Mouse (Mus musculus): ENCODE results near the gene Retnla.
"Not testable (repeated sequence)": the region's sequence is repeated elsewhere in the genome, so short reads cannot be mapped to it uniquely, and the experiment has no call there.

The Retnla gene

GRCm38 (mm10) chr16:48842266-48842665 lies at the start of gene Retnla:
Gene Retnla, plus strand, starts transcription at chr16:48842551.
- DNase-seq (ENCODE audit: extremely low read depth, low read depth, low spot score), result no peak

GRCm38 (mm10) chr16:48798285-48798684 lies 44.1 kb upstream of the Retnla start:
- no peak for DNase-seq (ENCODE audit: extremely low read depth, low read depth, low spot score)

GRCm38 (mm10) chr16:48799470-48799869 lies 42.9 kb upstream of the Retnla start:
- DNase-seq (ENCODE audit: extremely low read depth, low read depth, low spot score), result no peak

DNA sequence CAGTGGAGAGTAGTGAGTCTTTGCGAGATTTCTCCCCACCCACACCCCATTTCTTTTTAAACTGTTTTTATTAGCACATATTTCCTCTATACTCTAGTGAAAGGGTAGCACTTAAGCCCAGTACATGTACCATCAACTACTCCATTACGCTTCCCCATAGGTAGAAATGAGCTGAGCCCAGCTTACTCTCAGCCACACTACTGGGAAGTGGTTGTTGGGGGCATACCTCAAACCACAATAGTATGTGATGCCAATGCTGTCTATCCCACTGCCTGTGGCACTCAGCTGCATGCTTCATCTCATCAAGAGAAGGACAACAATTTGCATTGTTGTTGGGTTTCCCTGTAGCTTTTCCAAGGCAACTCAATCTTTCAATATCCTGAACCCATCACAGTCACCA lies 41.4 kb upstream of the Retnla start:
- no peak for DNase-seq (ENCODE audit: extremely low read depth, low read depth, low spot score)

GRCm38 (mm10) chr16:48805412-48805811 lies 36.9 kb upstream of the Retnla start:
- DNase-seq (ENCODE audit: extremely low read depth, low read depth, low spot score), result no peak

GRCm38 (mm10) chr16:48806521-48806920 lies 35.8 kb upstream of the Retnla start:
- DNase-seq (ENCODE audit: extremely low read depth, low read depth, low spot score), result no peak

- no peak for DNase-seq (ENCODE audit: extremely low read depth, low read depth, low spot score)
These were observed 33.0 kb upstream of the Retnla start for GRCm38 (mm10) chr16:48809374-48809773.

DNA sequence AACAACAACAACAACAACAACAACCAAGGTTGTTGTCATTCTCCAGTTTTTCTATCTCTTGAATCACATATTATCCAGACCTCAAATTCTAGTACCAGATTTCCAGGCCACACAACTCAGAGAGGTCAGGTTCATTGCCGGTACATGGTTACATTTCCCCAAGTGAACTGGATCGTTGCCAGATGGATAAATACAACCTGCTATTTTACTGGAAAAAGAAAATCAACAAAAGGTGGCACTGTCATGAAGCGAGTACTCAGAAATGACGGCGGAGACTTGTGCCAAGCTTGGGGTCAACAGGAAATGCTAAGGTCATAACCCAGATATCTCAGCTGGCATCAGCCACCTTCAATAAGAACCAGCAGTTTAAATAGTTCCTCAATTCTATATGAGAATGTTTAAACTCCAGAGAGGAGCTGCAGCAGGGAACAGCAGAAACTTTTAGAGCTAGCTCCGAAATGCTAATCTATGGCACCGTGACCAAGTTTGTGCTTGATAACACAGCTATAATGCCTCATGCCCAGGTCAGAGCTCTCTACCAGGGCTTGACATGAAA lies 30.4 kb upstream of the Retnla start:
- DNase-seq (ENCODE audit: extremely low read depth, low read depth, low spot score), result no peak

DNA sequence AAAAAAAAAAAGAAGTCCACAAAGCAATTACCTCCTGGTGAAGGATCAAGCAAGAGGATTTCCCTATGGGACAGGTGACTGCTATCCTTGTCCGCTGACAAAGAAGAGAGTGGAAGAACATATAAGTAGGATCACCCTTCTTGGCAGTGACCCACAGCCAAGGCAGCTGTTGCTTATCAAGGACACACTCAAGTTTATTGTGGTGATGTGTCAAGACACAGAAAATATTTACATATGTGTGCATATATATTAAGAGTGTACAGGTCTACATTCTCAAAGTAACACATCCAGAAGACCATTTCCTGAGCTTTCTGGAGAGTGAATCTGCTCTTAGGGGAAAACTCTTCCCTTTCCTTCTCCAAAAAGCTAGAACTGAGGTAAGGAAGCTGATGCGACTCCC lies 25.7 kb upstream of the Retnla start, which contains the start of gene Retnlb:
Retnlb (plus strand) TSS at position 162 of the 400 bp plus-strand sequence.
- no peak for DNase-seq (ENCODE audit: extremely low read depth, low read depth, low spot score)

- no peak for DNase-seq (ENCODE audit: extremely low read depth, low read depth, low spot score)
These were observed 23.8 kb upstream of the Retnla start for GRCm38 (mm10) chr16:48818524-48818923.

GRCm38 (mm10) chr16:48826474-48826873 lies 15.9 kb upstream of the Retnla start:
- no peak for DNase-seq (ENCODE audit: extremely low read depth, low read depth, low spot score)

DNA sequence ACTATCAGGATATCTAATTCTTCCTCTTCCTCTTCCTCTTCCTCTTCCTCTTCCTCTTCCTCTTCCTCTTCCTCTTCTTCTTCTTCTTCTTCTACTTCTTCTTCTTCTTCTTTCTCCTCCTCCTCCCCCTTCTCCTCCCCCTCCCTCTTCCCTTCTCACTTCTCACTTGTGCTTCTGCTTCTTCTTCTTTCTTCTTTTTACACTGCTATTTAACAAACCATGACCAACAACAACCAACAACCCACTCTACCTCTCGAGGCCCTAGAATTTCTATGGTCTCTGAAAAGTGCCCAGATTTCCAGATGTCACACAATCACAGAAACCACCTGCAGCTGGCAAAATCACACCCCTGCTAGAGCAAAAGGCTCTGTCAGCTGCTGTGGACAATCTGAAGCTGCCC lies 14.7 kb upstream of the Retnla start:
- DNase-seq (ENCODE audit: extremely low read depth, low read depth, low spot score), result no peak

- DNase-seq (ENCODE audit: extremely low read depth, low read depth, low spot score), result no peak
These were observed 13.3 kb upstream of the Retnla start for GRCm38 (mm10) chr16:48829060-48829459.

- DNase-seq (ENCODE audit: extremely low read depth, low read depth, low spot score), result no peak
These were observed 10.3 kb upstream of the Retnla start for GRCm38 (mm10) chr16:48832055-48832454.

DNA sequence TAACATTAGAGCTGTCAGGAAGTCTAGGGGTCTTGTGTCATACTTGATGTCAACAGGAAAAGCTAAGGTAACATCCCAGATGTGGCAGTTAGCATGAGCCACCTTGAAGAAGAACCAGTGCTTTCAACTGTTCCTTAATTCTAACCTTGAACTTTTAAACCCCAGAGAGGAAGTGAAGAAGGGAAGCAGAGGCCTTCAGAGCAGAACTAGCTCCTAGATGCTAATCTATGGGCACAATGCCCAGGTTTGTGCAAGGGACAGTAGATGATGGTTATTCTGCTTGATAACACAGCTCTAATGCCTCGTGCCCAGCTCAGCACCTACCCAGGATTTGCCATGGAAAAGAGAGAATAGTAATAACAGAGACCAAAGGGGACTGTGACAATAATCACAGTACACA lies 8.7 kb upstream of the Retnla start:
- DNase-seq (ENCODE audit: extremely low read depth, low read depth, low spot score), result not testable (repeated sequence)

- no peak for DNase-seq (ENCODE audit: extremely low read depth, low read depth, low spot score)
These were observed 1.5 kb downstream of the Retnla start for GRCm38 (mm10) chr16:48843671-48844386.

DNA sequence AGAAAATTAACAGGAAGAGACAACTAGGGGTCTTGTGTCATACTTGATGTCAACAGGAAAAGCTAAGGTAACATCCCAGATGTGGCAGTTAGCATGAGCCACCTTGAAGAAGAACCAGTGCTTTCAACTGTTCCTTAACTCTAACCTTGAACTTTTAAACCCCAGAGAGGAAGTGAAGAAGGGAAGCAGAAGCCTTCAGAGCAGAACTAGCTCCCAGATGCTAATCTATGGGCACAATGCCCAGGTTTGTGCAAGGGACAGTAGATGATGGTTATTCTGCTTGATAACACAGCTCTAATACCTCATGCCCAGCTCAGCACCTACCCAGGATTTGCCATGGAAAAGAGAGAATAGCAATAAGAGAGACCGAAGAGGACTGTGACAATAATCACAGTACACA lies 22.7 kb downstream of the Retnla start:
- DNase-seq (ENCODE audit: extremely low read depth, low read depth, low spot score), result not testable (repeated sequence)

- no peak for DNase-seq (ENCODE audit: extremely low read depth, low read depth, low spot score)
These were observed 25.3 kb downstream of the Retnla start for GRCm38 (mm10) chr16:48867690-48868089.

- DNase-seq (ENCODE audit: extremely low read depth, low read depth, low spot score), result no peak
These were observed 26.3 kb downstream of the Retnla start for GRCm38 (mm10) chr16:48868663-48869062.

DNA sequence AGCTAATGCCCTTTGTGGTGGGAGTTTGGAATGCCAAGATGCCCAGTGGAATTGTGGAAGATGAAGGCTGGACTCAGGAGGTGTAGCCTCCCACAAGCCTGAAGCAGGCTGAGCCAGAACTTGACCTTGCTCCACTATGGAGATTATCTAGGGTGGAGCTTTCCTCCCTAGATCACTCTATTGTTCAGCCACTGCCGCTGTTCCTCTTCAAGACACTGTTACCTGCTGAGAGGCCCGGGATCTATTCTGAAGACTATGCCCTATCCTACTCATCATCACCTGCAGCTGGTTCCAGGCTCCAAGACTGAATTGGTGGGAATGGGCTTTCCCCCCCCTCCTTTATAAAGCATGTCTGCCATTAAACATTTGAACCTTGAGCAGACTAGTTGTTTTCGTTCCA lies 27.3 kb downstream of the Retnla start:
- DNase-seq (ENCODE audit: extremely low read depth, low read depth, low spot score), result no peak

- no peak for DNase-seq (ENCODE audit: extremely low read depth, low read depth, low spot score)
These were observed 29.4 kb downstream of the Retnla start for GRCm38 (mm10) chr16:48871754-48872153.

DNA sequence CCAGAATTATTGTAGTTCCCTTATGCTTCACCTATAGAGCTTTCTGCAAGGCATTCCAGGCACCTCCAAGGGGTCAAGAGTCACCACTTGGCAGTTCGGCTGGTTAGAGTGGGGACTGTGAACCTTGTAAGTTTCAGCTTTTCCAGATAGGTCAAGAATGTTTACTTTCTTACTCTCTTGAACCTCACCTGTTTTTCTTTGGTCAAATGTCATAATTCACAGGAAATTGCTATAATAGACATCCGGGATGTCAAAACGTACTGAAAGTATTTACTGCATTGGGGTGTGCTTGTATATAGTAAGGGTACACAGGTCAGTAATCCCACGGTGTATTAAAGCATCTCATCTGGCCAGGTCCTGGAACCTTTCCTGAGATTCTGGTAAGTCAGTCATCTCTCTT lies 30.0 kb downstream of the Retnla start, which contains the start of gene Retnlg:
Retnlg (plus strand) TSS at position 301 of the 400 bp plus-strand sequence.
- no peak for DNase-seq (ENCODE audit: extremely low read depth, low read depth, low spot score)

DNA sequence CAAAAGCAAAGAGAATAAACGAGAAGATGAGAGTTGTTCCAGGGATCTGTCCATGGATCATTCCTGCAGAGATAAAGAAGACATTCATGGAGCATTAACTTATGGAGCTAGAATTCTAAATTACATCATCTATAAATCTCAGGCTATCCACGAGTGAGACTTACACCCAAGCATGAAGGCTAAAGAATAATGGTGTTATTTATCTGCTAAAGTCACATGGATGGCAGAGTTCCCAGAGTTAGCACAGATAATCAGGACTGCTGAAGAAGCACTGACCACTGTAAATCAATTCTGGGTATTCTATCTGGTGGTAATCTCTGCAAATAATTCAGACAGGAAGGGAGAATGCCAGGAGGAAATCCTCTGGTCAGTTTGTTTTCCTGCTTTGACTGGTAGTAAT lies 48.4 kb downstream of the Retnla start:
- no peak for DNase-seq (ENCODE audit: extremely low read depth, low read depth, low spot score)

Measured in fat pad, adult 2 months (tissue).